Mouse (Mus musculus): ENCODE data around the gene Sema3a.

The Sema3a gene

GRCm38 (mm10) chr5:13327281-13327680 is 202.1 kb downstream of the Sema3a start:
- no peak for DNase-seq

GRCm38 (mm10) chr5:13331412-13331811 is 206.2 kb downstream of the Sema3a start:
- DNase-seq: no peak

- no peak for DNase-seq
Measured at GRCm38 (mm10) chr5:13337665-13338064, 212.5 kb downstream of the Sema3a start.

GRCm38 (mm10) chr5:13347068-13347467 is 221.9 kb downstream of the Sema3a start:
- DNase-seq: no peak

- no peak for DNase-seq
Measured at GRCm38 (mm10) chr5:13351611-13352010, 226.4 kb downstream of the Sema3a start.

GRCm38 (mm10) chr5:13352995-13353394 is 227.8 kb downstream of the Sema3a start:
- DNase-seq: no peak

GRCm38 (mm10) chr5:13353539-13353938 is 228.3 kb downstream of the Sema3a start:
- no peak for DNase-seq

GRCm38 (mm10) chr5:13354913-13355312 is 229.7 kb downstream of the Sema3a start:
- DNase-seq: no peak

GRCm38 (mm10) chr5:13358770-13359169 is 233.6 kb downstream of the Sema3a start:
- no peak for DNase-seq

- DNase-seq: no peak
Measured at GRCm38 (mm10) chr5:13360711-13361110, 235.5 kb downstream of the Sema3a start.

GRCm38 (mm10) chr5:13365108-13365507 is 239.9 kb downstream of the Sema3a start:
- DNase-seq: no peak

- DNase-seq: no peak
Measured at GRCm38 (mm10) chr5:13379223-13379622, 254.0 kb downstream of the Sema3a start.

GRCm38 (mm10) chr5:13384047-13384446 is 258.8 kb downstream of the Sema3a start:
- DNase-seq: no peak

GRCm38 (mm10) chr5:13384714-13385113 is 259.5 kb downstream of the Sema3a start:
- DNase-seq: no peak

- no peak for DNase-seq
Measured at GRCm38 (mm10) chr5:13386603-13387002, 261.4 kb downstream of the Sema3a start.

- no peak for DNase-seq
Measured at GRCm38 (mm10) chr5:13387679-13388078, 262.5 kb downstream of the Sema3a start.

GRCm38 (mm10) chr5:13389995-13390394 is 264.8 kb downstream of the Sema3a start:
- DNase-seq: no peak

- no peak for DNase-seq
Measured at GRCm38 (mm10) chr5:13405432-13405831, 280.2 kb downstream of the Sema3a start.

- DNase-seq: no peak
Measured at GRCm38 (mm10) chr5:13406131-13406530, 280.9 kb downstream of the Sema3a start.

- DNase-seq: no peak
Measured at GRCm38 (mm10) chr5:13411920-13412319, 286.7 kb downstream of the Sema3a start.

- no peak for DNase-seq
Measured at GRCm38 (mm10) chr5:13413915-13414525, 288.8 kb downstream of the Sema3a start.

GRCm38 (mm10) chr5:13416960-13417710 is 291.9 kb downstream of the Sema3a start:
- DNase-seq: no peak

- no peak for DNase-seq
Measured at GRCm38 (mm10) chr5:13421276-13421925, 296.2 kb downstream of the Sema3a start.

GRCm38 (mm10) chr5:13428702-13429101 is 303.5 kb downstream of the Sema3a start:
- DNase-seq: no peak
